Mouse (Mus musculus) CH12F3 (cell line): ENCODE measurements around the gene Apol7b.
"Not testable (repeated sequence)": the region's sequence is repeated elsewhere in the genome, so short reads cannot be mapped to it uniquely, and the experiment has no call there.

Experiments
- in situ Hi-C: fragments of 300-500 bp; cut with MboI; formaldehyde crosslinking; loops from 2 replicates; pipeline ENCODE4 v1.14.3; 2020; ENCODE audit warnings: low sequenced_read_pairs

The Apol7b gene

DNA sequence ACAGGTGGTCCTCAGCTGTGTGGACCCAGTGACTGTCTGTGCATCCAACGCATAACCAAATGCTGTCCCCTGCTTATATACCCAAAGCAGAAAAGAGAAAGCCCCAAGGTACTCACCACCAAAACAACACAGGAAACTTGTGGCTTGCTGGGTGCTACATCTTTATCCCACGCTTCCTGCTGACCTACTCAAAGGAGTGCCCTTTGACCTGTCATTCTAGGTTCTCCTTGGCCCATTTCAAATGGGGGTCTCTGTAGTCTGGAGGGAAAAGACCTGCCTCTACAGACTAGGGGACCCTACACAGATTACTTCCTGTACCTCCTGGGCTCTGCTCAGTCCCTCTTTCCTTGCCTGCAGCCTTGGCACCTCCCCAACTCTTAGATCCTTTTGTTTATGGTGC is at the start of gene Apol7b:
Apol7b (minus strand) TSS at position 101 of the 400 bp plus-strand sequence.
- in situ Hi-C loops = not testable (repeated sequence)

- in situ Hi-C loops = not testable (repeated sequence)
Measured at GRCm38 (mm10) chr15:77494694-77495093, 47.4 kb upstream of the Apol7b start.

- in situ Hi-C loops = not testable (repeated sequence)
Measured at GRCm38 (mm10) chr15:77493181-77493580, 45.9 kb upstream of the Apol7b start.

GRCm38 (mm10) chr15:77482140-77482794 is 35.0 kb upstream of the Apol7b start:
- in situ Hi-C loops = no loop called here

DNA sequence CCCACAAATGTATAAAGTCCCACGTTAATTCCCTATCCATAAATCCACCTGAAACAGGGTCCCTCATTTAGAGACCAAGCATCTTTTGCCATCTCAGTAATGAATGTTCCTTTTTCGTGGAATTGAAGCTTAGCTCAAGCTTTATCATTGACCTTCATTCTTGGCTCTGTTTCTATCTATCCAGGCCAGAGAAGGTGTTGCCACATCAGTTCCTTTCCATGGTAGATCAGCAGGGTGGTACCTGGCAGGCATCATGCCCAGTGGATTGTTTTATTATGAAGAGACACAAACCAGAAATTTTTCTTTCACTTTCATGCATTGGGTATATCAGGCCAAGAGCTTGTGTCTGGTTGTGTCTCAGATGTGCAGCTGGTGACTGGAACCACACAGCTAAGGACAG is 29.4 kb upstream of the Apol7b start, which contains the start of gene Apol10a:
Apol10a (plus strand) TSS at position 355 of the 400 bp plus-strand sequence.
- in situ Hi-C loops = not testable (repeated sequence)

DNA sequence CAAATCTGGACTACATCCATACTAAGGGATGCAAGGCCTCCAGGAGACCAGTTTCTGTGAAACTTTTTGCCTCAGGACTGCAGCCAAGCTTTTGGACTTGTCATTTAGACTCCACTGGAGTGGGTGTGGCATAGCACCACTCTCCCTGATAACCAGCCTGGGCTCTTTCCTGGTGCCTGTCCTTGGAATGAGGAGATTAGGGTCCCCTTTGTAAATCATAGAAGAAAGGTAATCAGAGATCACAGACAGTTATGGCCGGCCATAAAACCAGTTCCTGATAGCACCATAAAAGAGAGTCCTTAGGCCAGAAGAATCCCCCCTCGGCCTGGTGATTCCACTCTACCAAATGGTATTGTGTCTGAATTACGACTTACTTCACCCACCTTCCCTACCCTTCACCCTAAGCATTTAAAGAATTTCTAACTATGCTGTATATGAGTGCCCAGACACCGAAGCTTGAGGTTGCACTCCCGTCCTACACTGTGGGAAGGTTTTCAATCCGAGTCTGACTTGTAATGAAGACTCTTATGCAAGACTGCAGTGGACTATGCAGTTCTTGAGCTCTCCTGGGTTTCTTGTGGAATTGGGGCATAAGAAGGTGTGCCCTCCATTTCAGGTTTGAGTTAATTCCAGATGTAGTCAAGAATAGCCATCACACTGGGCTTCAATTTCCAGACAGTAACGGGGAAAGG is 27.6 kb upstream of the Apol7b start:
- in situ Hi-C loops = not testable (repeated sequence)

DNA sequence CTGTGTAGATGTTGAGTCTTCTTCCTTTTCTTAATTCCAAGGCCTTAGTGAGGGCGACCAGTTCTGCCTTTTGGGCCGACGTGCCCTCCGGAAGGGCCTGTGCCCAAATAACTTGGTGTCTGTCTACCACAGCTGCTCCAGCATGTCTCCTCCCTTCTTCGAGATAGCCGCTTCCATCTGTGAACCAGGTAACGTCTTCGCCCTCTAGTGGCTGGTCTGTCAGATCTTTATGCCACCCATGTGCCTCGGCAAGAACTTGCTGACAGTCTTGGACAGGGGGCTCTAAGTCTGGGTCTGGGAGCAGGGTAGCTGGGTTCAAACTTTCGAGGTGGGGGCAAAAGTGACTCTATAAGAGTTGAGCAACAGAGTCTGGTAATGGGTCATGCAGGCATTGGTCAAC is 2.6 kb upstream of the Apol7b start:
- in situ Hi-C loops = not testable (repeated sequence)

DNA sequence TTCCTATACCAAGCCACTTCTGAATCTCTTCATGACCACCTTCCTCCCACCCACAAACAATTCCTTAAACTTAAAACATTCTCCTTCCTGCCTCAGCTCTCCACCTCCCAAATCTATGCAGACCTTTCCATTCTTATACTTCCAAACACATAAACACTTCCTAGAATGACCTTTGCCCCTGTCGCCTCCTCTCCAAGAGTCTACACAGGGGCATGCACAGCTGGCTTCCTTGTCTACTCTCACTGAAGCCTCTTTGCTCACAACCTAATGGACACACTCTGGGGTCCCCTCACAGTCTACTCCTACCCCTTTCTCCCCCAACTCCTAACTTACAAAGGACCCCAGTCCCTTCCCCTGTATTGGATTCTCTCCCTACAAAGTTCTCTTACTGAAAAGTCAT is 1.6 kb downstream of the Apol7b start:
- in situ Hi-C loops = not testable (repeated sequence)

GRCm38 (mm10) chr15:77444746-77445145 is 2.5 kb downstream of the Apol7b start:
- in situ Hi-C loops = not testable (repeated sequence)

GRCm38 (mm10) chr15:77428690-77429448 is 18.4 kb downstream of the Apol7b start:
- in situ Hi-C loops = not testable (repeated sequence)

- in situ Hi-C loops = not testable (repeated sequence)
Measured at GRCm38 (mm10) chr15:77422925-77423324, 24.4 kb downstream of the Apol7b start.

GRCm38 (mm10) chr15:77419657-77420056 is 27.6 kb downstream of the Apol7b start:
- in situ Hi-C loops = not testable (repeated sequence)

DNA sequence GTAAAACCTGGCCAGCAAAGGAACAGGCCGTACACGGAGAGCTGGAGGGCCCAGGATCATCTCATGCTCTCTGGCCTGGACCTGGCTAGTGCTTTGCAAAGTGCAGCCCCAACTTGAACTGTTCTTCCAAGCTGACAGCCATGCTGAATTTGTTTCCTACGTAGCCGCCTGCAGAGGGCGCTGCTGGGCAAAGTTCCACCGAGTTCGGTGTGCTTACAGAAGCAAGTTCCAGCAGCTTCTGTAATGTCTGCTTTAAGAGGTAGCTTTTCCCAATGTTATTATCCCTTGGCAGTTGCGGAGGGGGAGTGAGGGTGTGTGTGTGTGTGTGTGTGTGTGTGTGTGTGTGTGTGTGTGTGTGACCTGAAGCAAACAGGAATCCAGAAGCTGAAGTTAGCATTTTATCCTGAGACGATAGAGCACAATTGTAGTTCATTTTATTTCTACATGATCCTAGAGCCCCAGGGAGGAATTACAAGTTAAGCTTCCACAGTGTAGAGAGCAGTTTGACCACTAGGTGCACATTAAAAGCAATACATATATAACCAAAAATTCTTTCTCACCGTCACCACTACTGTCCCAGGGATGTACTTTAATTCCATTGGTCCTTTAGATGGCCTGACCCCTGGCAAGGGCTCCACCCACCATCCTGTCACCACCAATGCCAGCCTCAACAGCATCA is 30.5 kb downstream of the Apol7b start:
- in situ Hi-C loops = not testable (repeated sequence)

GRCm38 (mm10) chr15:77415653-77416052 is 31.6 kb downstream of the Apol7b start:
- in situ Hi-C loops = not testable (repeated sequence)

GRCm38 (mm10) chr15:77412695-77413094 is 34.6 kb downstream of the Apol7b start:
- in situ Hi-C loops = not testable (repeated sequence)

DNA sequence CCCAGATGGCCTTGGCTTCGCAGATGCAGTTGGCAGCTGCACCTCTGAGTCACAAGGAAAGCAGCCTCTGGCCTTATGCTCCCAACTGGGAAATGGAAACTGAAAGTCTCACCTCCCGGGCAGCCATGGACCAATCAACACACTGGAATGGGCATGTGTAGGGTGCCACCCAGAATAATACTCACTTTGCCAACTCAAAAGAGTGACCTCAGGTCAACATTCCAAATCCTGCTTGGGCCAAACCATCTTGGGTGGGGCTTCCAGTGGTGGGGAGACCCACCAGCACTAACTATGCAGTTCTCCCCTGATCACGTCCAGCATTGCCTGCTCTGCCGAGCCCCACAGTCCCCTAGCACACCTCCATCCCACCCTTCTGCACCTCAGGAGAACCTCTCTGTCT is 36.3 kb downstream of the Apol7b start, which contains the start of gene Apol9a:
Apol9a (minus strand) TSS at position 101 of the 400 bp plus-strand sequence.
- in situ Hi-C loops = not testable (repeated sequence)

DNA sequence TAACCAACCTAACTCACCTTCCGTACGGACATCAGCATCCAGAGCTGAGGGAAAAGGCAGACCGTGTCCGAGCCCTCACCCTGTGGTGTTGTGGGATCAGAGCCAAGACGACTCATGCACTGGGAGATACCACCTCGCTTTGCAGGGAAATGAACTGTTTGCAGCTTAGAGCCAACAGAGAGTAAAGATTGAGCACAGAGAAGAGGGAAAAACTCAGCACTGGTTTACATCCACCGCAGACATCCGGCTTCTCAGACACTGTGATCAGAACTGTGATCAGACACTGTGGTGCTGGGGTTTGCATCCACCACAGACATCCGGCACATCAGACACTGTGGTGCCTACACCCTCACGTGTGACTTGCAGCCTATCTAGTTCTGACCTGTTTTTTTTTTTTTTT is 40.9 kb downstream of the Apol7b start:
- in situ Hi-C loops = not testable (repeated sequence)

- in situ Hi-C loops = not testable (repeated sequence)
Measured at GRCm38 (mm10) chr15:77399027-77399426, 48.3 kb downstream of the Apol7b start, which contains the start of gene Apol7a. Gene Apol7a (minus strand): TSS chr15:77399110.

- in situ Hi-C loops = not testable (repeated sequence)
Measured at GRCm38 (mm10) chr15:77397450-77398132, 49.7 kb downstream of the Apol7b start.

GRCm38 (mm10) chr15:77393832-77394231 is 53.5 kb downstream of the Apol7b start:
- in situ Hi-C loops = not testable (repeated sequence)
